Mouse (Mus musculus): Measurements from ENCODE around the gene P3h3.
"Not testable (repeated sequence)": the region's sequence is repeated elsewhere in the genome, so short reads cannot be mapped to it uniquely, and the experiment has no call there.

The P3h3 gene

GRCm38 (mm10) chr6:124810566-124811402, 46.8 kb downstream of the P3h3 start:
- in situ Hi-C loops (cut with MboI, MseI): not testable (repeated sequence)

DNA sequence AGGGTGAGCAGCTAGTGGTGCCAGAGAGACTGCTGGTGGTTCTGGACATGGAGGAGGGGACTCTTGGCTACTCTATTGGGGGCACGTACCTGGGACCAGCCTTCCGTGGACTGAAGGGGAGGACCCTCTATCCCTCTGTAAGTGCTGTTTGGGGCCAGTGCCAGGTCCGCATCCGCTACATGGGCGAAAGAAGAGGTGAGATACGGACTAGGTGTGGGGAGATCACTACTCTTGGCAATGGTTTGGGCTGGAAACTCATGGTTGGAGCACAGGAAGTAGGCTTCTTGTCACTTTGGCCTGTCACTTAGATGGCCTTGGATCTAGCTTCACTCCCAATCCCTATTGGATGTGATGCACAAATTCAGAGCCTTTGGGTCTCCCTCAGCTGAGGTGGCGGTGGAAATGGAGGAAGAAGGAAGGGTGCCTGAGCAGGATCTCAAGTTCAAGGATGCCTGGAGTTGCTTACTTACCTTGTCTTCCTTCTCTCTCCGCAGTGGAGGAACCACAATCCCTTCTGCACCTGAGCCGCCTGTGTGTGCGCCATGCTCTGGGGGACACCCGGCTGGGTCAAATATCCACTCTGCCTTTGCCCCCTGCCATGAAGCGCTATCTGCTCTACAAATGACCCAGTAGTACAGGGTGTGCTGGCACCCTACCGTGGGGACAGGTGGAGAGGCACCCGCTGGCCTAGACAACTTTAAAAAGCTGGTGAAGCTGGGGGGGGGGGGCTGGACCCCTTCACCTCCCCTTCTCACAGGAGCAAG, 47.6 kb downstream of the P3h3 start:
- in situ Hi-C loops (cut with MboI, MseI): no loop called here

DNA sequence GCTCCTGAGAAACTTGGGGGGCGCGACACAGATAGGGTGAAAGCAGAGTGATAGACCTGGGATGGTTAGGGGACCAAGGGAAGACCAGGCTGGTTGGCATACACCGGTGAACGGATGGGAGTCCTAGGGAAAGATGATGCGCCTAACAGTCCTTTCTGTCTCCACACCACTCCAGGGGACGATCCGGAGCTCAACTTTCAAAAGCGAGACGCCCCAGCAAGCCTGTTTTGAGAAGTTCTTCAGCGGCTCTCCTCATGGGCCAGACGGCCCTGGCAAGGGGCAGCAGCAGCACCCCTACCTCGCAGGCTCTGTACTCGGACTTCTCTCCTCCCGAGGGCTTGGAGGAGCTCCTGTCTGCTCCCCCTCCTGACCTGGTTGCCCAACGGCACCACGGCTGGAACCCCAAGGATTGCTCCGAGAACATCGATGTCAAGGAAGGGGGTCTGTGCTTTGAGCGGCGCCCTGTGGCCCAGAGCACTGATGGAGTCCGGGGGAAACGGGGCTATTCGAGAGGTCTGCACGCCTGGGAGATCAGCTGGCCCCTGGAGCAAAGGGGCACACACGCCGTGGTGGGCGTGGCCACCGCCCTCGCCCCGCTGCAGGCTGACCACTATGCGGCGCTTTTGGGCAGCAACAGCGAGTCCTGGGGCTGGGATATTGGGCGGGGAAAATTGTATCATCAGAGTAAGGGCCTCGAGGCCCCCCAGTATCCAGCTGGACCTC, 48.3 kb downstream of the P3h3 start:
- in situ Hi-C loops (cut with MboI, MseI): no loop called here

- in situ Hi-C loops (cut with MboI, MseI): no loop called here
Measured at GRCm38 (mm10) chr6:124808358-124809012, 49.1 kb downstream of the P3h3 start, which contains the start of gene Spsb2. TSS of gene Spsb2 (plus strand) at chr6:124808661.

DNA sequence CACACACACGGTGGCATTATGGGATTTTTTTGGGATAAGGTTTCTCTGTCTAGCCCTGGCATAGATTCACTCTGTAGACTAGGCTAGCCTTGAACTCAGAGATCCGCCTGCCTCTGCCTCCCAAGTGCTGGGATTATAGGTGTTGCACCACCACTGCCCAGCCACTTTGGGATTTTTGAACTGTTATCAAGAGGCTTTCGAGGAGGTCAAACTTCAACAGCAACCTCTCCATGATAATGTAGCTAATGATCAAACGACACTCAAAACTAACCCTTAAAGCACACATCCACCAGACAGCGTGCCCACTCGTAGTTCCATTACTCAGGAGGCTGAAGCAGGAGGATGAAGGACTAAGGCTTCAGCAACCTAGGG, 49.6 kb downstream of the P3h3 start:
- in situ Hi-C loops (cut with MboI, MseI): no loop called here

DNA sequence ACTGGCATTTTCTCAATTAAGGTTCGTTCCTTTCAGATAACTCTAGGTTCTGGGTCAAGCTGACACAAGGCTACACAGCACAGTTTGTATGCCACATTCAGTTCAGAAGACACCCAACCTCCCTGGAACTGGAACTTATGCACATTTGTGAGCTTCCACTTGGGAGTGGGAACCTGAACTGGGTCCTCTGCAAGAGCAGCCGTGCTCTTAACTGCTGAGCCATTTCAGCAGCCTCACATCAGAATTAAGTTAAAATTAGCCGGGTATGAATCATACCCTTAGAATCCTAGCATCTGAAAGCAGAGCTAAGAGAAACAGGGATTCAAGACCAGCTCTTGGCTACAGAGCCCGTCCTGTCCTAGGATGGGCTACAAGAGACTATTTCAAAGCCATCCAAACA, 50.2 kb downstream of the P3h3 start:
- in situ Hi-C loops (cut with MboI, MseI): no loop called here

GRCm38 (mm10) chr6:124806446-124807140, 51.0 kb downstream of the P3h3 start:
- in situ Hi-C loops (cut with MboI, MseI): no loop called here

DNA sequence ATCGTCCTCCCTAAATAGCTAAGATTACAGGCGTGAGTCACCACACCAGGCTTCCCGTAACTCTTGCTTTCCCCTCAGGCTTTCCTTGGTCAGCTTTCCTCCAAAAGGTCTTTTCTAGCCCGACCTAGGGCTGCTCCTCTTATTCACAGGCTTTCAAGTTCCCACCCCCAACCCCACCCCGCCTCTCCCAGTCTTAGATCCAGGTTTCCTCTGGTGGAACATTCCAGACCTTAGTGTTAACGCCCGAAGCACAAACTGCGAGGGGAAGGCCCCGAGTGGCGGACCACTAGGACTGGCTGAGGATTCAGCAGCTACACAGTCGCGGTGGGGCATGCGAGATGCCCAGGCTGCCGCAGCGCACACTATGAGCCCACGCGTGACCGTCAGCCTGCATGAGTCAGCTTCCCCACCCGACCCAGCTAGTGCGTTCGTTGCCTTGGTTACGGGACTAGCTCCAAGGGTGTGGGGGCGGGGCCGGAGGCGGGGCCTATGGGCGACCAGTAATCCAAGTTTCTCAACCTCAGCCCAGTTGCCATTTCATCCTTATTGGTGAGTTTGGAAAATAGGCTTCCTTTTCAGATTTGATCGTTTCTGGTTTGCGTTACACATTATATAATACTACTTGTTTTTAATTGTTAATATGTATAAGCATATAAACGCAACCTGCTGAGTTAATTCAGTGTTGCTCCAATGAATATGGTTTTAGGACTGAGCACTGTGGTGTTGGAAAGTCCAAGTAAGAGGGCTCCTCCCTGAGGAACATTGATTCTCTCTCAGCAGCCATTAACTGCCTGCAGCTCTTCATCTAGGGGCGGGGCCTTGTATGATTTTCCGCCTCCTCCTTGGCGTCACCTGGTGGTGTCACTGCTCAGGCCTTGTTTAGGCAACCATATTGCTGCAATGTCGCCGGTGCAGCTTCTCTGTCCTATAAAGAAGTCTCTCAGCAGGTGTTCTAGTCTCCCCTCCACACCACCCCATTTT, 51.9 kb downstream of the P3h3 start:
- in situ Hi-C loops (cut with MboI, MseI): no loop called here

DNA sequence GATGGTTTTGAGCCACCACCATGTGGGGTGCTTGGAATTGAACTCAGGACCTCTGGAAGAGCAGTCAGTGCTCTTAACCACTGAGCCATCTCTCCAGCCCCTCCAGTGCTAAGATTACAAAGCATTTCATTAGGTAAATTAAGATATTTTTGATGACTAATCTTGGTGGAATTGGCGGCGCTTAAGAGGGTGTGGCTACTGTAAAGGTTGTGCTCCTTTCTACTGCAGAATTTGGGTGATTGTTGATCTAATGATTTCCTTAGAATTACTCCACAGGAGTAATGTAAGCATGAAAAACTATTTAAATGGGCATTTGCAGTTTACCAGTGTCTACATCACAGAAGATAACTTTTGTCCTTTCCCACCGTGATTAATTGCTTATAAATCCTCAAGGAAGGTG, 53.2 kb downstream of the P3h3 start:
- in situ Hi-C loops (cut with MboI, MseI): no loop called here

- in situ Hi-C loops (cut with MboI, MseI): not testable (repeated sequence)
Measured at GRCm38 (mm10) chr6:124803691-124804090, 53.9 kb downstream of the P3h3 start.

DNA sequence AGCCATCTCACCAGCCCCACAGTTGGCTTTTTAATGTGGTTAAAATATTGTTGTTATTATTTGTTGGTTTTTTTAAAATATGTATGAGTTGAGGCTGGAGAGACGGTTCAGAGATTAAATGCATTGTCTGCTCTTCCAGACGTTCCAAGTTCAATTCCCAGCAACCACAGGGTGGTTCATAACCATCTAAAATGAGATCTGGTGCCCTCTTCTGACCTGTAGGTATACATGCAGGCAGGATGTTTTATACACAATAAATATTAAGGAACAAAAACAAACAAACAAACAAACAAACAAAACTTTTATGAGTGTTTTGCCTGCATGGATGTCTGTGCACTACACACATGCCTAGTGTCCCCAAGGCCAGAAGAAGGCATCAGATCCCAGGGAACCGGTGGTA, 54.5 kb downstream of the P3h3 start:
- in situ Hi-C loops (cut with MboI, MseI): no loop called here

DNA sequence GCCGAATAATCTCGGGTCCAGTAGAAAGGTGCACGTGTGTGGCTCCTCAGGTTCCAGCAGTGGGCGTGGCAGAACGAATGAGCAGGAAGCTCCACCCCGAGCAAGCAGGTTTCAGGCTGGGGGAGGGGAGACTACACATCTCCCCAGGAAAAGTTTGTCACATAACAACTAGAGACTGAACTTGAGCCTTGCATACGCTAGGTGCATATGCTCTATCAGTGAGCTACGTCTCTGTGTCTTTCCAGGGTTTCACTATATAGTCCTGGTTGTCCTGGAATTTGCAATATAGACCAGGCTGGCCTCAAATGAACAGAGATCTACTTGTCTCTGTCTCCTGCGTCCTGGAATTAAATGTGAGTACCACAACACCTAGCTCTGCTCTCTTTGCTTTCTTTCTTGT, 55.2 kb downstream of the P3h3 start:
- in situ Hi-C loops (cut with MboI, MseI): not testable (repeated sequence)

- in situ Hi-C loops (cut with MboI, MseI): no loop called here
Measured at GRCm38 (mm10) chr6:124796200-124796599, 61.4 kb downstream of the P3h3 start.

GRCm38 (mm10) chr6:124795781-124796180, 61.8 kb downstream of the P3h3 start:
- in situ Hi-C loops (cut with MboI, MseI): no loop called here

DNA sequence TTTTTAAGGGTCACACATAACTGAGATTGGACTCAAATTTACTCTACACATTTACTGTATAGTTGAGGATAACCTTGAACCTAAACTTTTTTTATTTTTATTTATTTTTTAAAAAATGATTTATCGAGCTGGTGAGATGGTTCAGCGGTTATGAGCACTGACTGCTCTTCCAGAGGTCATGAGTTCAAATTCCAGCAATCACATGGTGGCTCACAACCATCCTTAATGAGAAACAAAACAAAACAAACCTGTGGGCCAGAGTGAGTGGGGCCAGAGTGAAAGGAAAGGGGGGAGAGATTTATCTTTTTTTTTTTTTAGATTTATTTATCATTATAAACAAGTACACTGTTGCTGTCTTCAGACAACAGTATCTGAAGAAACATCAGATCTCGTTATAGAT, 65.6 kb downstream of the P3h3 start:
- in situ Hi-C loops (cut with MboI, MseI): no loop called here

All from T-helper 2 cell (primary cell).